Mouse (Mus musculus) heart, adult 2 months (tissue): ENCODE results near the gene Chn1.

Source experiments
- EP300 ChIP-seq: fragments of 200-500 bp; IDR thresholded peaks from 2 replicates; pipeline ENCODE4 v1.6.1; 2011; ENCODE audit warnings: low read depth, low read length, control low read depth; ENCODE audit not compliant: insufficient read depth
- POLR2A ChIP-seq: fragments of 200-500 bp; IDR thresholded peaks from 2 replicates; pipeline ENCODE4 v1.6.1; 2011; ENCODE audit warnings: mild to moderate bottlenecking, low read depth, low read length, control low read depth; ENCODE audit not compliant: insufficient read depth

- TF ChIP-seq EP300, result no peak
- TF ChIP-seq POLR2A, result peak; percentile 38; the same call in 1 of the 2 replicates
Observed at GRCm38 (mm10) chr2:73659726-73660565, 115.2 kb downstream of the Chn1 start.
